Mouse (Mus musculus) hindbrain, embryonic 11.5 days (tissue): ENCODE data around the gene Upp2. TPM values are rescaled to one million over a fixed set of nuclear protein-coding genes. Genes with fewer than 3 reads are reported as not detected.

ENCODE experiments used
- ATAC-seq: fragments of 200-750 bp; cut with Nextera tagmentation; 2 replicates; pipeline ENCODE4 v1.8.0; 2017; ENCODE audit warnings: mild to moderate bottlenecking, moderate TSS enrichment, moderate library complexity; ENCODE audit not compliant: low FRiP score
- DNase-seq: peaks from one replicate; pipeline ENCODE4 v3.0.0-alpha.2; 2015; ENCODE audit warnings: low spot score
- H3K27ac ChIP-seq: fragments of 300-500 bp; sonication (generic); 2 replicates; pipeline ENCODE4 v1.5.1; 2014; ENCODE audit warnings: mild to moderate bottlenecking, low read depth, low read length
- H3K27me3 ChIP-seq: fragments of 300-500 bp; sonication (generic); 2 replicates; pipeline ENCODE4 v1.6.1; 2014; ENCODE audit warnings: mild to moderate bottlenecking, low read length, moderate library complexity, mixed read lengths; ENCODE audit not compliant: control insufficient read depth, insufficient read depth
- H3K36me3 ChIP-seq: fragments of 300-500 bp; sonication (generic); 2 replicates; pipeline ENCODE4 v1.6.1; 2014; ENCODE audit warnings: mild to moderate bottlenecking, low read length, moderate library complexity, mixed read lengths; ENCODE audit not compliant: control insufficient read depth, insufficient read depth
- H3K4me1 ChIP-seq: fragments of 300-500 bp; sonication (generic); replicated peaks from 2 replicates; pipeline ENCODE4 v1.6.1; 2014; ENCODE audit warnings: low read length, mixed read lengths; ENCODE audit not compliant: control insufficient read depth, insufficient read depth
- H3K4me2 ChIP-seq: fragments of 300-500 bp; sonication (generic); replicated peaks from 2 replicates; pipeline ENCODE4 v1.6.1; 2014; ENCODE audit warnings: mild to moderate bottlenecking, low read depth, low read length
- H3K4me3 ChIP-seq: fragments of 300-500 bp; sonication (generic); 2 replicates; pipeline ENCODE4 v1.5.1; 2014; ENCODE audit warnings: low read depth, low read length
- H3K9ac ChIP-seq: fragments of 300-500 bp; sonication (generic); 2 replicates; pipeline ENCODE4 v1.6.1; 2014; ENCODE audit warnings: low read depth, low read length
- H3K9me3 ChIP-seq: fragments of 300-500 bp; sonication (generic); 2 replicates; pipeline ENCODE4 v1.6.1; 2016; ENCODE audit warnings: low read length; ENCODE audit not compliant: control insufficient read depth
- WGBS: fragments of 180-500 bp; shearing (Covaris S2); extraction: QIAGEN DNeasy Blood & Tissue Kit; methylation state at CpG from one replicate; pipeline ENCODE4 v1.1.7; 2014; 5-methylcytosine and 5-hydroxymethylcytosine counted together
- polyA plus RNA-seq: library from polyadenylated mRNA; unstranded; fragments of >200 nt; fragmentation: Nextera tagmentation; extraction: Ambion mirVana; gene quantifications from 2 replicates; pipeline ENCODE4 v1.2.1, GENCODE M21; 2014

The Upp2 gene
- polyA plus RNA-seq, 1 experiment from 2014 or later, result 6.3 TPM

- Histone ChIP-seq H3K36me3 (no peaks in the 10 kb centered on the region), H3K9me3 (no peaks in the 10 kb centered on the region), H3K4me3 (no peak overlapping the region), H3K4me1 (no peaks in the 10 kb centered on the region), H3K4me2 (no peak overlapping the region), H3K27me3 (no peaks in the 10 kb centered on the region), H3K9ac (no peak overlapping the region), H3K27ac (no peak overlapping the region)
- 87% methylated on average over 5 of the region's 5 CpGs for WGBS
- ATAC-seq, result no peak
- no peak for DNase-seq
These were observed 181.2 kb downstream of the Upp2 start for GRCm38 (mm10) chr2:58748296-58748695.

- ATAC-seq, result no peak
These were observed 185.8 kb downstream of the Upp2 start for GRCm38 (mm10) chr2:58752891-58753290.

GRCm38 (mm10) chr2:58754736-58755135 lies 187.6 kb downstream of the Upp2 start:
- 69% methylated on average over 3 of the region's 3 CpGs for WGBS
- no peak overlapping the region for H3K4me2 ChIP-seq
- ATAC-seq, result no peak
- H3K4me1 ChIP-seq, result no peaks in the 10 kb centered on the region
- H3K27me3 ChIP-seq, result no peaks in the 10 kb centered on the region
- H3K4me3 ChIP-seq, result no peak overlapping the region
- no peak overlapping the region for H3K27ac ChIP-seq
- no peaks in the 10 kb centered on the region for H3K36me3 ChIP-seq
- H3K9ac ChIP-seq, result no peak overlapping the region
- H3K9me3 ChIP-seq, result no peaks in the 10 kb centered on the region
- no peak for DNase-seq

More at GRCm38 (mm10) chr2:58752891-58753290, 185.8 kb downstream of the Upp2 start:
- no peaks in the 10 kb centered on the region for H3K9me3 ChIP-seq
- no peaks in the 10 kb centered on the region for H3K27me3 ChIP-seq
- H3K4me2 ChIP-seq, result no peak overlapping the region
- WGBS, result 44% methylated on average over 2 of the region's 2 CpGs
- no peaks in the 10 kb centered on the region for H3K4me1 ChIP-seq
- DNase-seq, result no peak
- H3K36me3 ChIP-seq, result no peaks in the 10 kb centered on the region
- no peak overlapping the region for H3K9ac ChIP-seq
- H3K27ac ChIP-seq, result no peak overlapping the region
- no peak overlapping the region for H3K4me3 ChIP-seq

- Histone ChIP-seq H3K27me3 (no peaks in the 10 kb centered on the region), H3K4me3 (no peak overlapping the region), H3K4me2 (no peak overlapping the region), H3K9me3 (no peaks in the 10 kb centered on the region), H3K9ac (no peak overlapping the region), H3K27ac (no peak overlapping the region), H3K4me1 (no peaks in the 10 kb centered on the region), H3K36me3 (no peaks in the 10 kb centered on the region)
- ATAC-seq (no peak), DNase-seq (no peak)
- 91% methylated on average over 2 of the region's 2 CpGs for WGBS
These were observed 191.0 kb downstream of the Upp2 start for GRCm38 (mm10) chr2:58758081-58758480.

- ATAC-seq, result no peak
- H3K27ac ChIP-seq, result no peak overlapping the region
- H3K36me3 ChIP-seq, result no peaks in the 10 kb centered on the region
- no peaks in the 10 kb centered on the region for H3K9me3 ChIP-seq
- WGBS, result 73% methylated on average over 5 of the region's 5 CpGs
- DNase-seq, result no peak
- no peak overlapping the region for H3K9ac ChIP-seq
- H3K4me1 ChIP-seq, result no peaks in the 10 kb centered on the region
- no peaks in the 10 kb centered on the region for H3K27me3 ChIP-seq
- no peak overlapping the region for H3K4me2 ChIP-seq
- no peak overlapping the region for H3K4me3 ChIP-seq
These were observed 192.6 kb downstream of the Upp2 start for GRCm38 (mm10) chr2:58759676-58760075.

- H3K27ac ChIP-seq, result no peak overlapping the region
- WGBS, result 94% methylated on average over 8 of the region's 8 CpGs
- H3K27me3 ChIP-seq, result no peaks in the 10 kb centered on the region
- no peaks in the 10 kb centered on the region for H3K4me1 ChIP-seq
- H3K4me3 ChIP-seq, result no peak overlapping the region
- no peak overlapping the region for H3K4me2 ChIP-seq
- H3K9ac ChIP-seq, result no peak overlapping the region
- no peaks in the 10 kb centered on the region for H3K9me3 ChIP-seq
- DNase-seq, result no peak
- ATAC-seq, result no peak
- H3K36me3 ChIP-seq, result no peaks in the 10 kb centered on the region
These were observed 198.0 kb downstream of the Upp2 start for GRCm38 (mm10) chr2:58765141-58765540.

GRCm38 (mm10) chr2:58773833-58774232 lies 206.7 kb downstream of the Upp2 start:
- no peak for ATAC-seq
- no peaks in the 10 kb centered on the region for H3K36me3 ChIP-seq
- no peak for DNase-seq
- no peak overlapping the region for H3K27ac ChIP-seq
- H3K4me3 ChIP-seq, result no peak overlapping the region
- 85% methylated on average over 9 of the region's 9 CpGs for WGBS
- no peak overlapping the region for H3K4me2 ChIP-seq
- H3K4me1 ChIP-seq, result no peaks in the 10 kb centered on the region
- H3K9me3 ChIP-seq, result no peaks in the 10 kb centered on the region
- H3K27me3 ChIP-seq, result no peaks in the 10 kb centered on the region
- no peak overlapping the region for H3K9ac ChIP-seq

GRCm38 (mm10) chr2:58778986-58779495 lies 211.9 kb downstream of the Upp2 start:
- 85% methylated on average over 3 of the region's 3 CpGs for WGBS
- Histone ChIP-seq H3K9ac (no peak overlapping the region), H3K4me1 (no peaks in the 10 kb centered on the region), H3K4me3 (no peak overlapping the region), H3K27me3 (no peaks in the 10 kb centered on the region), H3K36me3 (no peaks in the 10 kb centered on the region), H3K9me3 (no peaks in the 10 kb centered on the region), H3K27ac (no peak overlapping the region), H3K4me2 (no peak overlapping the region)
- no peak for ATAC-seq
- DNase-seq, result no peak

- Histone ChIP-seq H3K4me3 (no peak overlapping the region), H3K4me1 (no peaks in the 10 kb centered on the region), H3K4me2 (no peak overlapping the region), H3K27me3 (no peaks in the 10 kb centered on the region), H3K9me3 (no peaks in the 10 kb centered on the region), H3K9ac (no peak overlapping the region), H3K27ac (no peak overlapping the region), H3K36me3 (no peaks in the 10 kb centered on the region)
- ATAC-seq (no peak), DNase-seq (no peak)
- 72% methylated on average over 1 of the region's 1 CpGs for WGBS
These were observed 216.4 kb downstream of the Upp2 start for GRCm38 (mm10) chr2:58783526-58783925.
